Mouse (Mus musculus): ENCODE results near the gene Jaml.

The Jaml gene

DNA sequence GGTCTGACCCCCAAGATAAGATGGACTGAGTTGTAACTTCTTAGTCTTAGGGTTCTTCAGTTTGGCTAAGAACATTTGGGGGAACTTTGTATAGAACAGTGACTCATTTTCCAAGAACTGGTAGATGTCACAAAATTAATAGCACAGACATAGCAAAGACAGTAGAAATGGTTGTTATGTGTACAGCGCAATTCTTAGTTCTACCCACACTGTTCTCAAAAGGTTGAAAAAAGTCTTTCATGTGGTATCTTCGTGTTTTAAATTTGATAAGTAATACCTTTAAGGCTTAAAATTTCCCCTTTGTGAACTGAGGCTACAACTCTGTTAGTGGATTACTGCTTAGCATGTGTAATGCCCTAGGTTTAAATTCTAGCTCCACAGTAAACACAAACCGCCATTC is 4.1 kb downstream of the Jaml start:
- DNase-seq (ENCODE audit: low spot score), result no peak

DNA sequence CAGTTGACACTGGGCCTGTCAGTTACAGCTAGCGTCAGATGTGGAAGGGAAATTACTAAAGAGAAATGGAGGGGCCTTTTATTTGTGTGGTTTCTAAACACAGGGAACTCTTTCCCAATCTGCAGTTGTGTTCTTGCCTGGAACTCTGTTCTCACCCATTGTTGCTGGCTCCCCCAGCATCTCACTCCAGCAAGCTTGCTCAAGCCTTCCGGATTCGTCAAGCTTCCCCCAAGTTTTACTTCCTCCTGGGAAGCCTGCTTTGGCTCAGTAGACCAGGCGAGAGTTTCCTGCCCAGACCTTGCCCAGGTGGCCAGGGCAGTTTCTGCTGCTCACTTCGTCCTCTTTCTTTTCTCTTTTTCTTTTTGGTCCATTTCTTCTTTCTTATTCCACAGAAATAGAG is 5.6 kb downstream of the Jaml start:
- no peak for DNase-seq (ENCODE audit: low spot score)

DNA sequence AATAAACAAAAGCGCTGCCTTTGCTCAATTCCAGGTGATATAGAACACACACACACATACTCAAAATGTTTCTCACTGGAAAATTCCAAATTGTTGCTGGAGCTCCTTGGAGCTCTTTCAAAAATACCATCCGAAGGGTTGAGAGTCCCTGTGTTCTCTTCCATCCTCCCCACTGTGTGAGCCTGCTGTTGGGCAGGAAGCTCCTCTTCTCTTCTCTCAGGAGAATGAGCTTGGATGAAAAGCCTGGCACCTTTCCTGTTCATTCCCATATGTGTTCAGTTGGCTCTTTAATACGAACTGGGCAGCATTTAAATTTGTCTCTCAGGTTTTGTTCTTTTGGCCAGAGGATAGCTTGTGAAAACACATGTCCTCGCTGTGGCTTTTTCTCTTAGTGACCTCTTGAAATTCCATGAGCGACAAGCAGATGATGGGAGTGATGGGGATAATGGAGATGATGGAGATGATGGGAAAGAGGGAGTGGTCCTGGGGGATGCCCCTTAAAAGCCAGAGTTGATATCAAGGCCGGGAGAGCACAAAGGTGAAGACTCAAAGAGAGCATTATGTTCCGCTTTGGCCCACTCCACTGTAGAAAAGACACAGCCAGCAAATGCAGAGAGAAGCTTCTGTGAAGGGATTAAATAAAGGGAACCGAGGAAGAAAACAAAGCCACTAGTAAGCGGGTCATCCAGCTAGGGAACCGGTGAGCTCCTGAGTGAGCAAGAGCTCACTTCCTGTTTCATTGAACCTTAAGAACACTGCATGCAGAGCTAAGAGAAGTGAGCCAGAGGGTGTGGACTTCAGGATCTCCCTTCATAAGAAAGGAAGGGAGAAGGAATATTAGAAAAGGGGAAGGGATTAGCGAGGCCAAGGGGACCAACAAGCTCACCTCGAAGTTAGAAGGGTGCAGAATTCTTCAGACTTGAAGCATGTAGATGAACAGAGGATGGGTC is 7.0 kb downstream of the Jaml start:
- DNase-seq (ENCODE audit: low spot score), result no peak

DNA sequence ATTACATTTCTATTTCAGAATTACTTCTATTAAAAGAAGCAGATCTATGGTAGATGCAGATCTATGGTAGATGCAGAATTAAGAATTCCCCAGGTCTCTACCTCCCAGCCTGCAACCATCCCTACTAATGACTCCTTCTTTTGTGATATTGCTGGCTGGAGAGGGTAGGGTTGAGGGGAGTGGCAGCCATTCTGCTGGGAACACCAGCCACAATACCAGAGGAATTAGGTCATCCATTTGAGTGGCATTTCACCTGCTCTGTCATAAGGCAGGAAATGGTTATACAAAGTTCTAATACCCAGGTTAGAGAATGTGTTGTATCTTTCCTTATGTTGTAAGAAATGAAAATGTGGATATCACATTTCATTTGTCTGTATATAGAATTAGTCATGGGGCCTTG is 9.1 kb downstream of the Jaml start:
- no peak for DNase-seq (ENCODE audit: low spot score)

DNA sequence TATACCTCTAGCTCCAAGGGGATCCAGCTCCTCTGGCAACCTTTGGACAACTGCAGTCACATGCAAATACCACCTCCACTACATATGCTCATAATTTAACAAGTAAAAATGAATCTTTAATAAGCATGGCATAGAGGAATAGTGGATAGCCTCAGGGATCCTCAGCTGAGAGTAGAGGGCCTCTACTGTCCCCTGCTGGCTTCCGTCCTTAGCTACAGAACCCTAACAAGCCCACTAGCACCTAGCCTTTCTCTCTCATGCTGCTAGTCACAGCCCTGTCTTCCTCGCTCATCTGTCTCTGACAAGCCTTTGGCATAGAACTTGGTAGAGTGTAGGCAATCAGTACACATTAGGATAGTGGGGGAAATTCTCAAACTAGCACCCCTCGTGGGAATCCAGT is 11.8 kb downstream of the Jaml start:
- no peak for DNase-seq (ENCODE audit: low spot score)

DNA sequence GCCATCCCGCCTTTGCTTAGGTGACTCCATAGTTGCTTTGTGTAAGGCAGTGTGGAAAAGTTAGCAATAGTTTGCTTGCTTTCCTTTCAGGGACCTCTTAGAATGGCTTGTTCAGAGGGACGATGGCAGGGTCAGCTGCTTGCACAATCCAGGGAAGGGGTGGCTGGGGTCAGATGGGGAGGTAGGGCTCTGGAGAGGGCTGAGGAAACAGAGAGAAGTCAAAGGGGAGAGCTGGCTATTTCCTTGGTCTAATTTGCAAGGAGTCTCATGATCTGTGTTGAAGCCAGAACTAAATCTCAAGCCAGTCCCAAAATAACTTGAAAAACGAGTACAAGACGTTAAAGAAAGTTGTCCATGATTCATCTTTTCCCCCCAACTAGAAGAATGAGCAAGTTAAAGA is 13.7 kb downstream of the Jaml start:
- no peak for DNase-seq (ENCODE audit: low spot score)

DNA sequence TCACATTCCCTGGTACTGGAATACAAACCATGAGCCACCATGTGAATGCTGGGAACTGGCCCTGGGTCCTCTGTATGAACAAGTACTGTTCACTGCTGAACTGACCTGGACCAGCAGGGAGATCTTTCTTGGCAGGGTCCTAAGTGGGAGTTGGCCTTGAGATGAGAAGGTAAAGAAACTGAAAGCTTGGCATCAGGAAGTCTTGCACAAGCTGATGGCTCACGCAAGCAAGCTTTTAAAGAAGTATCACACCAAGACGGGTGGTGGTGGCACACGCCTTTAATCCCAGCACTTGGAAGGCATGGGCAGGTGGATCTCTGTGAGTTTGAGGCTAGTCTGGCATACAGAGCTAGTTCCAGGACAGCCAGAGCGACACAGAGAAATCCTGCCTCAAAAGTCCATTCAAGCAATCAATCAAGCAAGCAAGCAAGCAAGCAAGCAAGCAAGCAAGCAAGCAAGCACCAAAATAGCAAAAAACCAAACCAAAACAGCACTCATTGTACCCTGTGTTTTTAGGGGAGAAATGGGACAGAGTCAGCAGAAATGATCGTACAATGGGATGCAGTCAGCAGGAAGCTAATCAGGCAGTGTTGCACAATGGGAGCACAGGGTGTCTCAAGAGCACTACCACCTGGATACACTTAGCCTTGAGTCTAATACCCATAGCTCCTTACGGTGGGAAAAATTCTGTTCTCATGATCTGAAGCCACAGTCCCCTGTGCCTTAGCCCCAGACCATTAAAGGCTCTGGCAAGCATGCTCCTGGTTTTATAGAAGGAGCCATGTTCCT is 16.4 kb downstream of the Jaml start:
- no peak for DNase-seq (ENCODE audit: low spot score)

DNA sequence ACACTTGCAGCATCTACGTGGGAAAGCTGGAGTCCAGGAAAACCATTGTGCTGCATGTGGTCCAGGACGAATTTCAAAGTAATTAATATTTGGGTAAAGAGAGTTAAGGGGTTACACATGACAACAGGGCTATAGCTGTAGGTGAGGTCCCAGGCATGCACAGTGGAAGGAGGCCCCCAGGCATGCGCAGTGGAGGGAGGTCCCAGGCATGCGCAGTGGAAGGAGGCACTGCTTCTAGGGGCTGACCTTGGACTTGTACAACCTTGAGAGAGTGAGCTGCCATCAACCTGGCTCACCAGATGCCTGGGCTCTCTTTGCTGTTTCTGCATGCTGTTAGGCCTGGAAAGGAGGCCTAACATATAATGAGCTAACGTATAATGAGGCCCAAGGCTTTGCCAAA is 18.9 kb downstream of the Jaml start:
- no peak for DNase-seq (ENCODE audit: low spot score)

DNA sequence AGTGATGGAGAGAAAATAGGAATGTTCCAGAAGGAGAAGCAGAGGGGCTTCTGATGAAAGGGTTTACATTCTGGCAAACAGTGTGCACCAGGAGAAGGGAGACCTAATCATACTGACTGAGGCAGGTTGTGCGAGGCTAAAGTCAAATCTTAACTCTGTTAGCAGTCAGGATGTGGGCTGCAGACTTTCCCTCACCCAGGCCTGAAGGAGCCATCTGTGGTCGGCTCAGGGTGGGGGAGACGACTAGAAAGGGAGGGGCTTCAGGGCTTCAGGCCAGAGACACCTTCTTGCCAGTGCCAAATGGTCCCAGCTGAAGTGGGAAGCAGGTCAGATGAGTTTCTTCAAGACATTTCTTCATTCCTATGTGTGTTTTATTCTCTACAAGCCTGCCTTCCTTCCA is 19.4 kb downstream of the Jaml start:
- no peak for DNase-seq (ENCODE audit: low spot score)

DNA sequence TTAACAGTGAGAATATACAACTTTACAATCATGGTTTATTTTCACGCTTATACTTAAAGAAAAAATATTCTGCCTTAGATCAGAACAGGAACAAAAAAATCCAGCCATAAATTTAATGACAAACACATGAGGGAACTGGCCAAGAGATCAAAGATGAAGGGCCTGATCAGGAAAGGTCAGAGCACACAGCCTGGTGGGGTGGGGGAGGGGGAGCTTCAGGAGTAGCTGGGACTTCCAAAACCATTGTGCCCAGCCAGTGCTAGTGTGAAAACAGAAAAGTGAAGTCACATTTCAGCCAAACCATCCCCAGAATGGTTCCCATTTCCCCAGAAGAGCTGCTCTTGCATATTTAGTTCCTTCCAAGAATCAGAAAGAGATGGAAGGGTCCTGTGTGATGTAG is 23.5 kb downstream of the Jaml start:
- DNase-seq (ENCODE audit: low spot score), result no peak

DNA sequence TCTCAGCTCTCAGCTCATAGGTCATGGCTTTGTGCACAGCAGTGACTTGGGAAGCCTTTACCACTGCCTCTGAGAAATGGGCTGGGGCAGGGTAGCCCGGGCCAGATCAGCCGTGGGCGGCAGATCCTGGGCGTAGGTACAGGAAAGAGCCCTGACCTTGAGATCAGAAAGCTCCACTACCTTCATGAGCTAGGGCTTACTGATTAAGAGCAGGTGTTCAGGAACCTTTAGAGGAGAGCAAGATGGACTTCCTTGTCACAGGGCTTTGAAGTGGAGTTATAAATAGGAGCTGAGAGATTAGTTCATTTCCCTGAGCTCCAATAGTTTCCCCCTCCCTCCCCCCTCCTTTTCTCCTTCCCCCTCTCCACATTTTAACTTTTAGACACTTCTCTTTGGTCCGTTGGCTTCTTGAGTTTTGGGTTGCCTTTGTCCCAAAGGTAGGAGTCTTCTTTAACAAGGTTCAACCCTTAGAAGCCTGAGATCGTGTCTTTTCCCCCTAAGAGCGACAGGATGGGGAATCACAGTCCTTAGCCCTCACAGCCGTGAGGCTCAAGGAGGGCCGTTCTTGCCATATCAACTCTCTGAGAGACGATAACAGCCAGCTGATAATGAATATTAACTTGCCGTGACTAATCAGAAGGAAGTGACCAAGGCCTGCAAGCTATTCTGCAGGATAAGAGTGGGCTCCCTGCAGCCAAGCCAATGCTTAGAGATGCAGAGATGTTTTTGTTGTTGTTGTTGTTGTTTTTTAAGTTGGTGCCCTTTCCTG is 24.4 kb downstream of the Jaml start:
- no peak for DNase-seq (ENCODE audit: low spot score)

DNA sequence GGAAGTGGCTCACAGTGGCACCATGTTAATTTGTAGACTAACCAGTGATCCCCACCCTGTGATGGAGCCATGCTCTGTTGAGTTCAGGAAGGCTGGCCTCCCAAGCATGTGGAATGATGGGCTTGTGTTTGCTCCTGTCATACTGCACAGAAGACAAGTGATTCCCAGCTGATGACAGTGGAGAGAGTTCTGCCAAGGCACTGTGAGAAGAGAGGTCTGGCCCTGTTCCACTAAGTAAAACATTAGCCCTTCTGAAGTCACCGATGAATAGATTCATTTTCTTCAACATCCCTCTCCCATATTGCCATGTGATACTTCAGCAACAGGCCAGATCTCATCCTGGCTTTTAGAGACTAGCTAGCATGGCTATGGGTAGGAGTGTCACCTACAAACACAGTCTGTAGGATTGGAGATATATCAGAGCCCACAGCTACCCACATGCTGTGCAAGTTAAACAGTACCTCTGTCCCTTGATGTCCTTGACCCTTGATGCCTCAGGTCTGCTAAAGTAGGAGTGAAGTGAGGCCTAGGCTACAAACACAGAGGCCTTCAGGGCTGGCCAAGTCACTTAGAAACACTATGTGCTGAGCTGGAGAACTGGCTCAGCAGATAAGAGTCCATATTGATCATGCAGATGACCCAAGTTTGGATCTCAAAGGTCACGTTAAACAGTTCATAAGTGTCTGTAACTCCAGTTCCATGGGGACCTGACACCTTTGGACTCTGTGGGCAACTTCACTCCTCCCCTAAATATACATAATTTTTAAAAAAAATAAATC is 26.8 kb downstream of the Jaml start:
- no peak for DNase-seq (ENCODE audit: low spot score)

DNA sequence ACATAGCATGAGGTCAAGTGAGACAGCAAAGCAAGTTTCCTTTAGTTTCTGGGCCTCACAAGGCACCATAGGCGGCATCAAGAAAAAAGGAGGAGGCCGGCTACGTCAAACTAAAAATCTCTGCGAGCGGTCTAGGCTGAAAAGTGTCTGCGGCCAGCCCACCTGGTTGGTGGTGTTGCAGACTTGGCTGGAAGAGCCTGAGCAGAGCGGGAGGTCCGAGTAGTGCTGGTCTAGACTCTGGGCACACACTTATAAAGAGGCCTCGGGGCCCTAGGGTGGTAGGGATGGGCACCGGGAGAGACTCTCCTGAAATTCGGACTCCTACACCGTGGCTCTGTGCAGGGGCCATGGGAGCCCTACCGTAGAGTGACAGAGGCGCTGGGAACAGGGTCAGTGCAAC is 36.7 kb downstream of the Jaml start:
- DNase-seq (ENCODE audit: low spot score), result no peak

DNA sequence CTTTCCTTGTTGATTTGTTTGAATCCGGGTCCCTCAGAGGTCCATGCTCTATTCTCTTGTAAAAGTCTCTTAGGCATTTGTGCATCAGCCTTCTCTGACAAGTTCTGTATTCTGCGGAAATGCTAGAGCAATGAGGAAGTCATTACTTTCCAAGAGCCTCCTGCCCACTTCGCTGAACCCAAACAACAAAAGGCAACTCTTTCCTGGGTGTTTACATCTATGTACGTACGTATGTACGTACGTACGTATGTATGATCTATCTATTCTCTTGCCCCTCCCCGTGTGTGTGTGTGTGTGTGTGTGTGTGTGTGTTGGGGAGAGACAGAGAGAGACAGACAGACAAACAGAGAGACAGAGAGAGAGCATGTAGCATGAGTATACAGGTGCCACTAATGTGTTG is 37.8 kb downstream of the Jaml start:
- no peak for DNase-seq (ENCODE audit: low spot score)

DNA sequence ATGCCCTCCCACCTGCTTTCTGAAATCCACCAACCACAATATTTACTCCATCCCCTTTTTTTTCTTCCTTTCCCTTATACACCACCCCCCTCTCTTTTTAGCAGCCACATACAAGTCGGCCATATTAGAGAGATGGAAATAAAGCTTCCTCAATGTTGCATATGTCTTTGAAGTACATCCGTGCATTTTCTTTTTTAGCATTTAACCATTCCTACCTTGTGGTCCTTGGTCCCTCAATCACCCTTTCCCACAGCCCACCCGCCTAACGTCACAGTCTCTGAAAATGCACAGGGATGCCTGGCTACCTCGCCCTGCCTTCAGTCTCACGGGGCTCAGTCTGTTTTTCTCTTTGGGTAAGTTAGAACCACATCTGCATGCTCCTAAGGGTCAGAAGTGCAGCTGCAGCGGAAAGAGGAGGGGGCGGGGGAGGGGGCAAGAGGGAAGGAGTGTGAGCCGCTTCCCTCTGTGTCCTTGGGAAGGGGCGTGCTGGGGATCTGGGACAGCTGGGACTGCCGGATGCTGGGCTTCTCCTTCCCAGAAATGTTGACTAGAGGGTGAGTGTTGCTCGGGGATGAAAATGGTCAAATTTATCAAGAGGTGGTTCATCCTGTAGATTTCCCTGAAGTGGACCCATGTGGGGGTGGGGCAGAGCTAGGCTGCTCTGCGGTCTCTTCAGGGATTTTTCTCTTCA is 38.9 kb downstream of the Jaml start, which contains the start of gene Scn2b:
TSS of gene Scn2b (plus strand) at position 42 of the 691 bp plus-strand sequence.
- no peak for DNase-seq (ENCODE audit: low spot score)

DNA sequence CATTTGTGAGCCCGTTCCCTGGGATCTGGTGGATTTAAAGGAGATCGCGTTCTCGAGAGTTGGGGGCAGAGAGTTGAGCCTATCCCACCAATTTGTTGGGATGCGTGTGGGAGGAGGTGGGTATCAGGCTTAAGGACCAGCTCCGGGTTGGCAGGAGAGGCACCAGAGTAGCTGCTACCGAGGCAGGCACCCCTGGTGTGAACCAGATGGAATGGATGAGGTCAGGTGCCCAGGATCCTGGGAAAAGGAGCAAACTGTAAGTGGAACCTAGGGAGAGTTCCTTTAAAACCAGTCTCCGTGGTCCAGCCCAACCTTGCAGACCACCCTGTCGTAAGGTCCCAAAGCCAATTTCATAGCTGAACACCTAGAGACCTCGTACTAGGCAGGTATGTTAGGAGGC is 39.6 kb downstream of the Jaml start:
- no peak for DNase-seq (ENCODE audit: low spot score)

DNA sequence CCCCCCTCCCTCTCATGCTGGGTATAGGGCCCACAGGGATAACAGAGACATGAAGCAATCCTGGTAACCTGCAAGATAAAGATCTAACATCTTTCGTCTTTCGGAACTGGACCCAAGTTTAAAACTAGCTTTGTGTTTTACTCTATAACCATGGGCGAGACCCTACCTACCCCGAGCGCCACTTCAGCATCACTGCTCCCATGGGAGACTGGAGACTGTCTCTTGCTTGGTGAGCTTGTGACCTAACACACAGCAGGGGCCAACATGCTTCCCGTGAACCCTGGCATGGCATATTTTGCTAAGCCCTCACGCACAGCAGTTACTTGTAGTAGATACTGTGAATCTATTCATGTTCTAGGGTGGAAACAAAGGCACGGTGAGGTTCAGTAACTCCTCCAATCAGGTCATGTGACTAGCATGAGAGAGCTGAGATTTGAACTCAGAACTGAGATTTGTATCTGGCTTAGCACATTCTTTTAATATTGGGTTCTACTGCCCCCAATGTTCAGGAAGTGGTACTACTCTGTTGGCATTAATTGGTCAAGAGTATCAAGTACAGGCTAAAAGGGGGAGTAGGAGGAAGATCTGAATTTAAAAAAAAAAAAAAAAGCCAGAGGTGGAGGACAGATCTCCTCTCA is 40.5 kb downstream of the Jaml start:
- no peak for DNase-seq (ENCODE audit: low spot score)

DNA sequence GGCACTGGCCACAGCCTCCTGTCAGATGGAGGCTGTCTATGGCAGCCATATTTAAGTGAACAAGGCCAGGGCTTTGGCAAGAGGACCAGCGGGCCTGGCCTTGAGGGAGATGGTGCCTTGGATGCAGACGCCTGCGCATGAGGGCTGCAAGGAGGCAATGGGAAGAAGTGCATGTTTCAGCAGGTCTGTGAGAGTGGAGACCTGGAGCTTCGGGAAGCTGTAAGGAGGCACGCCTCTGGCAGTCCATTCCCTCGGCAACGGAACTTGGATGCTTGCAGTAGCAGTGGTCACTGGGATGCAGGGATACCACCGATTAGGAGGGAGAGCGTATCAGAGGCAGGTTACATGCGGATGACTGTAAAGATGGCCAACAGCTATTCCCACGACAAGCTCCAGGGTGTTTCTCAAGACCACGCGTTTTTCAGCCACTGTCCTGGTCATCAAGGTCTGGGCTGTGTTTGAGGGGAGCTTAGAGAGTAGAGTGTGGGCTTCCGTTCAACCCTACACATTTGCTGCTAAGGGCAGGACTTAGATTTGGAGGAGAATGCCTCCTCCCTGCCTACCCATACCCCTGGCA is 41.1 kb downstream of the Jaml start:
- DNase-seq (ENCODE audit: low spot score), result no peak

DNA sequence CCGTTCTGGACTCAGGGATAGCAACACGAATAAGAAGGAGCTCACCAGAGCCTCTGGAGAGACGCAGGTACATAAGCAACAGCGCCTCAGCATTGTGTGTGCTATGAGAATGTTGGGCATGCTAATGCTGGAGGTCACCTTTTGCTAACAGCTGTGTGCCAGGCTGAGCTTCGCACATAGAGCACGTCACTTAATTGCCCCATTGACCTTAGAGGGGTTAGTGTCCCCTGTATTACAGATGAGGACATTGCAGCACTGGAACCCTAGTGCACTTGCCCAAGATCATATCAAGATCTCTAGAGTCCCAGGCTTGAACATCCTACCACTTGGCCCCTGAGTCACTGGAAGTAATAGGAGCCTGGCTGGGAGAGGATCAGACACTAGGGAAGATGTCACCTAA is 41.6 kb downstream of the Jaml start:
- no peak for DNase-seq (ENCODE audit: low spot score)

DNA sequence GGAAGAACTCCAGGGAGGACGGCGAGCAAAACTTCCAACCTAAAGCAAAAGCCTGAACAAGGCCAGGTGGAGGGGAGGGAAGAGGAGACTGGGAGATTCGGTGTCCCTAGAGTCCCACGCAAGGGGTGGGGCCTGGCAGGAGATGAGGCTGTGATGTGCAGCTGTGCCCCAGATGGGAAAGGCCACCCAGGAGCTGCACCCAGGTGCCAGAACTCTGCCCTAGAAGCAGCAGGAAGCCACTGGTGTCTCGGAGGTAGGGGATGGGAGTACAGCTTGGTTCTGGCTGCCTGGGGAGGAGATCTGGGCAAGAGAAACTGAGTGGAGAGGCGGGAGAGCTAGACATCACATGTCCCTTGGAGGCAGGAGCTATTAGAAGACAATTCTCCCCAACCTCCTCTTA is 42.0 kb downstream of the Jaml start:
- no peak for DNase-seq (ENCODE audit: low spot score)
